In genomic region chr2:151009515-151010085, GRCm38 (mm10) we compare ENCODE assay signal across 8 mouse cellular contexts. TPM values are rescaled to one million over a fixed set of nuclear protein-coding genes. Genes with fewer than 3 reads are reported as not detected.
DNase-seq lines count a peak whose midpoint lies in the region; ATAC-seq lines count a peak whose summit lies in the region.

No protein-coding gene starts in this region.

- 87% methylated on average over 1 of the region's 1 CpGs for WGBS in lung, embryonic 15.5 days
- 93% methylated on average over 1 of the region's 1 CpGs for WGBS in forebrain, embryonic 11.5 days
- WGBS in limb, embryonic 13.5 days = 81% methylated on average over 1 of the region's 1 CpGs
- WGBS in stomach, embryonic 14.5 days = 94% methylated on average over 1 of the region's 1 CpGs

- intact Hi-C loops in left cerebral cortex, postnatal 10 days (cut with DNase I) = loop anchor here (10.0 kb wide), 2 partner anchors 175 to 205 kb away; no protein-coding TSS in a partner anchor

- H3K4me2 ChIP-seq in lung, embryonic 15.5 days = peak overlapping the region; percentile 98
- peak overlapping the region; percentile 74; the same call in 1 of the 2 replicates for H3K4me2 ChIP-seq in forebrain, embryonic 11.5 days (ENCODE audit: low read depth, low read length, severe bottlenecking)
- peak overlapping the region; percentile 88 for H3K4me2 ChIP-seq in limb, embryonic 13.5 days (replicated peaks)
- H3K4me2 ChIP-seq in stomach, embryonic 14.5 days (replicated peaks; ENCODE audit: low read depth, low read length) = peak overlapping the region; percentile 82

- no peaks in the 10 kb centered on the region for H3K27me3 ChIP-seq in lung, embryonic 15.5 days
- H3K27me3 ChIP-seq in forebrain, embryonic 11.5 days (ENCODE audit: control insufficient read depth, insufficient read depth, low read length) = no peaks in the 10 kb centered on the region
- H3K27me3 ChIP-seq in limb, embryonic 13.5 days = no peaks in the 10 kb centered on the region
- H3K27me3 ChIP-seq in stomach, embryonic 14.5 days (ENCODE audit: control insufficient read depth, insufficient read depth, low read length) = no peaks in the 10 kb centered on the region

- H3K4me1 ChIP-seq in lung, embryonic 15.5 days = peaks cover 18% of the 10 kb centered on the region
- H3K4me1 ChIP-seq in forebrain, embryonic 11.5 days (replicated peaks; ENCODE audit: control insufficient read depth, insufficient read depth, low read length) = no peaks in the 10 kb centered on the region
- peaks cover 20% of the 10 kb centered on the region; the same call in 1 of the 2 replicates for H3K4me1 ChIP-seq in limb, embryonic 13.5 days
- peaks cover 7% of the 10 kb centered on the region; the same call in 1 of the 2 replicates for H3K4me1 ChIP-seq in stomach, embryonic 14.5 days (ENCODE audit: control insufficient read depth, insufficient read depth, low read length)

- no peaks in the 10 kb centered on the region for H3K36me3 ChIP-seq in lung, embryonic 15.5 days
- H3K36me3 ChIP-seq in forebrain, embryonic 11.5 days (ENCODE audit: control insufficient read depth, insufficient read depth, low read length) = no peaks in the 10 kb centered on the region
- no peaks in the 10 kb centered on the region for H3K36me3 ChIP-seq in limb, embryonic 13.5 days
- H3K36me3 ChIP-seq in stomach, embryonic 14.5 days (ENCODE audit: control insufficient read depth, insufficient read depth, low read length) = no peaks in the 10 kb centered on the region

- no peak overlapping the region for H3K9ac ChIP-seq in lung, embryonic 15.5 days
- H3K9ac ChIP-seq in forebrain, embryonic 11.5 days (ENCODE audit: low read length) = peak overlapping the region; percentile 87
- peak overlapping the region; percentile 86; the same call in 1 of the 2 replicates for H3K9ac ChIP-seq in limb, embryonic 13.5 days
- H3K9ac ChIP-seq in stomach, embryonic 14.5 days (replicated peaks; ENCODE audit: low read depth, low read length) = 0 out of 2 replicates have a peak overlapping the region, but pooled peaks have one; percentile 69

- H3K9me3 ChIP-seq in lung, embryonic 15.5 days = no peaks in the 10 kb centered on the region
- no peaks in the 10 kb centered on the region for H3K9me3 ChIP-seq in forebrain, embryonic 11.5 days (ENCODE audit: control insufficient read depth, low read length)
- no peaks in the 10 kb centered on the region for H3K9me3 ChIP-seq in limb, embryonic 13.5 days
- no peaks in the 10 kb centered on the region for H3K9me3 ChIP-seq in stomach, embryonic 14.5 days (ENCODE audit: control insufficient read depth, low read depth, low read length)

- no peak overlapping the region for H3K27ac ChIP-seq in lung, embryonic 15.5 days
- no peak overlapping the region for H3K27ac ChIP-seq in forebrain, embryonic 11.5 days (ENCODE audit: low read depth, low read length)
- no peak overlapping the region for H3K27ac ChIP-seq in limb, embryonic 13.5 days
- H3K27ac ChIP-seq in stomach, embryonic 14.5 days (ENCODE audit: low read length) = no peak overlapping the region

- peak; percentile 62 for ATAC-seq in lung, embryonic 15.5 days (ENCODE audit: borderline replicate concordance, extremely low read depth, low FRiP score, low TSS enrichment)
- peak; percentile 66 for ATAC-seq in forebrain, embryonic 11.5 days (replicated peaks; ENCODE audit: low FRiP score)
- peak; percentile 52 for ATAC-seq in limb, embryonic 13.5 days (ENCODE audit: low FRiP score, low read depth)
- ATAC-seq in stomach, embryonic 14.5 days (ENCODE audit: insufficient number of reproducible peaks, insufficient read depth, low FRiP score, low read depth) = peak; percentile 43; the same call in 1 of the 2 replicates

- DNase-seq in lung, postnatal 10 days = no peak
- DNase-seq in forebrain, embryonic 11.5 days (ENCODE audit: low spot score) = no peak
- DNase-seq in cerebellum, postnatal 25 days = no peak
- no peak for DNase-seq in left cerebral cortex, postnatal 10 days (ENCODE audit: extremely low spot score in 1 of 2, low spot score in 2 of 2)
- DNase-seq in cerebellum, postnatal 36 days = no peak

- peak overlapping the region; percentile 79 for H3K4me3 ChIP-seq in lung, embryonic 15.5 days
- peak overlapping the region; percentile 68 for H3K4me3 ChIP-seq in forebrain, embryonic 11.5 days (ENCODE audit: low read depth, low read length)
- peak overlapping the region; percentile 71 for H3K4me3 ChIP-seq in limb, embryonic 13.5 days
- peak overlapping the region; percentile 59 for H3K4me3 ChIP-seq in stomach, embryonic 14.5 days (ENCODE audit: low read depth, low read length)

RNA-seq across cellular contexts. Expression of gene Ninl, which starts 29.6 kb away (rescaled TPM):
- 11.1 and 11.3 TPM in 2 replicates for polyA plus RNA-seq in lung, embryonic 15.5 days (2015; fragmentation: Nextera tagmentation; extraction: Ambion mirVana)
- polyA plus RNA-seq in forebrain, embryonic 11.5 days (2014; fragmentation: Nextera tagmentation; extraction: Ambion mirVana) = 26.7 and 28.7 TPM in 2 replicates
- 8.6 and 9.8 TPM in 2 replicates for polyA plus RNA-seq in limb, embryonic 13.5 days (2015; fragmentation: Nextera tagmentation; extraction: Ambion mirVana)
- polyA plus RNA-seq in stomach, embryonic 14.5 days (2014; fragmentation: Nextera tagmentation; extraction: Ambion mirVana) = 13.0 and 14.0 TPM in 2 replicates
- 1 to 10 TPM; 5.1 to 6.1 TPM for total RNA-seq in left cerebral cortex, postnatal 10 days (2021)

RNA-seq across cellular contexts. Expression of gene Nanp, which starts 29.6 kb away (rescaled TPM):
- 49.6 and 51.9 TPM in 2 replicates for polyA plus RNA-seq in lung, embryonic 15.5 days (2015; fragmentation: Nextera tagmentation; extraction: Ambion mirVana)
- 46.5 and 51.9 TPM in 2 replicates for polyA plus RNA-seq in forebrain, embryonic 11.5 days (2014; fragmentation: Nextera tagmentation; extraction: Ambion mirVana)
- polyA plus RNA-seq in limb, embryonic 13.5 days (2015; fragmentation: Nextera tagmentation; extraction: Ambion mirVana) = 49.4 and 51.4 TPM in 2 replicates
- 48.7 and 61.3 TPM in 2 replicates for polyA plus RNA-seq in stomach, embryonic 14.5 days (2014; fragmentation: Nextera tagmentation; extraction: Ambion mirVana)
- total RNA-seq in left cerebral cortex, postnatal 10 days (2021) = 10 to 100 TPM; 22.0 to 25.5 TPM
